Mouse (Mus musculus) thymus, postnatal 36 days (tissue): Measurements from ENCODE around the gene Ugt1a6b.
"Not testable (repeated sequence)": the region's sequence is repeated elsewhere in the genome, so short reads cannot be mapped to it uniquely, and the experiment has no call there.

Experiments
- DNase-seq, 2 experiments: peaks; one replicate each; pipeline ENCODE4 v3.0.0; 2022; ENCODE audit warnings: mixed read lengths in 2 of 2

The Ugt1a6b gene

GRCm38 (mm10) chr1:88103019-88103418, at the start of gene Ugt1a6b:
Gene Ugt1a6b, plus strand, starts transcription at chr1:88103252.
- not testable (repeated sequence) for DNase-seq

- no peak for DNase-seq
Measured at GRCm38 (mm10) chr1:88055088-88055487, 48.0 kb upstream of the Ugt1a6b start, which contains the start of gene Ugt1a10. Gene Ugt1a10, plus strand, starts transcription at chr1:88055388.

- DNase-seq, result not testable (repeated sequence)
Measured at GRCm38 (mm10) chr1:88066472-88067102, 36.5 kb upstream of the Ugt1a6b start.

- DNase-seq, result no peak
Measured at GRCm38 (mm10) chr1:88070495-88070894, 32.6 kb upstream of the Ugt1a6b start, which contains the start of gene Ugt1a9. Gene Ugt1a9, plus strand, starts transcription at chr1:88070800.

- DNase-seq, result no peak
Measured at GRCm38 (mm10) chr1:88070902-88071301, 32.1 kb upstream of the Ugt1a6b start.

- no peak for DNase-seq
Measured at GRCm38 (mm10) chr1:88074471-88074870, 28.6 kb upstream of the Ugt1a6b start.

- no peak for DNase-seq
Measured at GRCm38 (mm10) chr1:88077128-88077527, 25.9 kb upstream of the Ugt1a6b start.

GRCm38 (mm10) chr1:88081670-88082069, 21.4 kb upstream of the Ugt1a6b start:
- DNase-seq, result no peak

- DNase-seq, result no peak
Measured at GRCm38 (mm10) chr1:88086125-88086524, 16.9 kb upstream of the Ugt1a6b start.

- DNase-seq, result no peak
Measured at GRCm38 (mm10) chr1:88087513-88087912, 15.5 kb upstream of the Ugt1a6b start, which contains the start of gene Ugt1a8. Gene Ugt1a8, plus strand, starts transcription at chr1:88087813.

GRCm38 (mm10) chr1:88092341-88092740, 10.7 kb upstream of the Ugt1a6b start:
- DNase-seq, result no peak

- DNase-seq, result not testable (repeated sequence)
Measured at GRCm38 (mm10) chr1:88094270-88094676, 8.8 kb upstream of the Ugt1a6b start.

GRCm38 (mm10) chr1:88094941-88095492, 8.0 kb upstream of the Ugt1a6b start, which contains the start of gene Ugt1a7c:
Gene Ugt1a7c, plus strand, starts transcription at chr1:88095062.
- no peak for DNase-seq

GRCm38 (mm10) chr1:88098546-88098945, 4.5 kb upstream of the Ugt1a6b start:
- DNase-seq, result not testable (repeated sequence)

- not testable (repeated sequence) for DNase-seq
Measured at GRCm38 (mm10) chr1:88099691-88100090, 3.4 kb upstream of the Ugt1a6b start.

GRCm38 (mm10) chr1:88103697-88104468, 831 bp downstream of the Ugt1a6b start:
- DNase-seq, result not testable (repeated sequence)

- no peak for DNase-seq
Measured at GRCm38 (mm10) chr1:88104667-88105430, 1.8 kb downstream of the Ugt1a6b start.

GRCm38 (mm10) chr1:88105656-88106055, 2.6 kb downstream of the Ugt1a6b start:
- DNase-seq, result no peak

- DNase-seq, result not testable (repeated sequence)
Measured at GRCm38 (mm10) chr1:88109027-88109557, 6.0 kb downstream of the Ugt1a6b start.

- not testable (repeated sequence) for DNase-seq
Measured at GRCm38 (mm10) chr1:88109604-88110003, 6.6 kb downstream of the Ugt1a6b start.

GRCm38 (mm10) chr1:88112769-88113168, 9.7 kb downstream of the Ugt1a6b start:
- not testable (repeated sequence) for DNase-seq

- not testable (repeated sequence) for DNase-seq
Measured at GRCm38 (mm10) chr1:88120550-88120949, 17.5 kb downstream of the Ugt1a6b start.
